Mouse (Mus musculus): ENCODE data around the gene Rmdn2.

- TF ChIP-seq CTCF (IDR thresholded peaks at IDR 0.05; ENCODE audit: extremely low read depth, insufficient read depth, low read length): no peak
- TF ChIP-seq POLR2A (IDR thresholded peaks at IDR 0.05; ENCODE audit: extremely low read depth, insufficient read depth, low read length): no peak
Observed at GRCm38 (mm10) chr17:79720681-79721080, 109.0 kb downstream of the Rmdn2 start.

Measured in cortical plate, adult 2 months (tissue).